Mouse (Mus musculus) CH12.LX (cell line): ENCODE measurements around the gene Hunk. TPM values are rescaled to one million over a fixed set of nuclear protein-coding genes. Genes with fewer than 3 reads are reported as not detected.

Experiments
- DNase-seq: peaks from one replicate; pipeline ENCODE4 v3.0.0-alpha.2; 2013; ENCODE audit errors: extremely low read depth
- H3K27ac ChIP-seq: 2 replicates; pipeline ENCODE4 v1.5.1; 2012; ENCODE audit warnings: low read depth, mild to moderate bottlenecking, control low read depth, moderate library complexity; ENCODE audit not compliant: insufficient read depth
- H3K27me3 ChIP-seq: replicated peaks from 2 replicates; pipeline ENCODE3; 2012; ENCODE audit warnings: inconsistent platforms
- H3K36me3 ChIP-seq, 2 experiments: replicated peaks in 1 of 2; 2 replicates each; pipeline versions ENCODE3 to v1.6.1; 2012; ENCODE audit warnings: inconsistent platforms in 1 of 2, low read length in 1 of 2, mild to moderate bottlenecking in 1 of 2, mixed read lengths in 1 of 2, moderate library complexity in 1 of 2; ENCODE audit not compliant: control insufficient read depth in 1 of 2, insufficient read depth in 1 of 2
- H3K4me1 ChIP-seq, 2 experiments: 2 replicates each; pipeline ENCODE4 v1.6.1; 2012; ENCODE audit warnings: inconsistent platforms in 1 of 2, moderate library complexity in 1 of 2; ENCODE audit not compliant: insufficient read depth in 2 of 2, control insufficient read depth in 1 of 2
- H3K4me2 ChIP-seq: 2 replicates; pipeline ENCODE4 v1.6.1; 2012; ENCODE audit warnings: low read depth, mild to moderate bottlenecking, control low read depth; ENCODE audit not compliant: poor library complexity, insufficient read depth, severe bottlenecking
- H3K4me3 ChIP-seq, 3 experiments: fragments of 150-350 bp in 1 of 3; sonication (generic) in 1 of 3; replicated peaks in 1 of 3; 2 replicates each; pipeline versions ENCODE3 to v1.5.1; 2011 to 2012; ENCODE audit warnings: low read depth in 2 of 3, low read length in 2 of 3, mild to moderate bottlenecking in 2 of 3, moderate library complexity in 2 of 3, control low read depth in 1 of 3, improper control_type of control experiment in 1 of 3, inconsistent platforms in 1 of 3, mixed read lengths in 1 of 3; ENCODE audit not compliant: poor library complexity in 1 of 3
- H3K79me2 ChIP-seq: replicated peaks from 2 replicates; pipeline ENCODE4 v1.6.1; 2012; ENCODE audit warnings: mild to moderate bottlenecking, moderate library complexity; ENCODE audit not compliant: control insufficient read depth, poor library complexity, insufficient read depth, severe bottlenecking; ENCODE audit errors: extremely low read depth
- H3K9ac ChIP-seq: 2 replicates; pipeline ENCODE4 v1.6.1; 2012; ENCODE audit warnings: low read depth, mild to moderate bottlenecking, control low read depth, moderate library complexity; ENCODE audit not compliant: insufficient read depth
- H3K9me3 ChIP-seq: replicated peaks from 2 replicates; pipeline ENCODE3; 2012; ENCODE audit warnings: low read length, inconsistent platforms, mixed read lengths
- BHLHE40 ChIP-seq: IDR thresholded peaks from 2 replicates; pipeline ENCODE4 v1.6.1; 2011; ENCODE audit warnings: mild to moderate bottlenecking, low read depth, low read length, improper control_type of control experiment
- CHD1 ChIP-seq: IDR thresholded peaks from 2 replicates; pipeline ENCODE4 v1.6.1; 2012; ENCODE audit warnings: low read depth, low read length, improper control_type of control experiment, inconsistent platforms
- CTCF ChIP-seq, 2 experiments: IDR thresholded peaks in 1 of 2; conservative IDR thresholded peaks in 1 of 2; 2 replicates each; pipeline ENCODE4 v1.5.1; 2011 to 2012; ENCODE audit warnings: low read depth in 2 of 2, low read length in 2 of 2, improper control_type of control experiment in 1 of 2, inconsistent platforms in 1 of 2, mild to moderate bottlenecking in 1 of 2, moderate library complexity in 1 of 2
- E2F4 ChIP-seq: IDR thresholded peaks from 2 replicates; pipeline ENCODE4 v1.6.1; 2011; ENCODE audit warnings: low read depth, low read length, improper control_type of control experiment; ENCODE audit not compliant: insufficient replicate concordance
- ELF1 ChIP-seq: IDR thresholded peaks from 2 replicates; pipeline ENCODE4 v1.6.1; 2014; ENCODE audit warnings: low read depth, mild to moderate bottlenecking, inconsistent platforms, low read length, improper control_type of control experiment
- EP300 ChIP-seq: IDR thresholded peaks from 2 replicates; pipeline ENCODE4 v1.6.1; 2011; ENCODE audit warnings: low read length, improper control_type of control experiment
- GABPA ChIP-seq: IDR thresholded peaks from 2 replicates; pipeline ENCODE4 v1.6.1; 2012; ENCODE audit warnings: low read depth, low read length, improper control_type of control experiment, inconsistent platforms; ENCODE audit not compliant: insufficient replicate concordance
- HCFC1 ChIP-seq: IDR thresholded peaks from 2 replicates; pipeline ENCODE4 v1.6.1; 2012; ENCODE audit warnings: low read depth, mild to moderate bottlenecking, inconsistent platforms, low read length, improper control_type of control experiment
- IRF4 ChIP-seq: IDR thresholded peaks from 2 replicates; pipeline ENCODE4 v1.6.1; 2014; ENCODE audit warnings: low read depth, mild to moderate bottlenecking, inconsistent platforms, low read length, improper control_type of control experiment
- JUND ChIP-seq: conservative IDR thresholded peaks from 2 replicates; pipeline ENCODE4 v1.6.1; 2011; ENCODE audit warnings: low read depth, low read length, improper control_type of control experiment
- KAT2A ChIP-seq: IDR thresholded peaks from 2 replicates; pipeline ENCODE4 v1.6.1; 2012; ENCODE audit warnings: low read length, improper control_type of control experiment, inconsistent platforms; ENCODE audit not compliant: insufficient replicate concordance
- MAFK ChIP-seq: IDR thresholded peaks from 2 replicates; pipeline ENCODE4 v1.6.1; 2011; ENCODE audit warnings: low read length, improper control_type of control experiment; ENCODE audit not compliant: insufficient replicate concordance
- MAX ChIP-seq: IDR thresholded peaks from 2 replicates; pipeline ENCODE4 v1.6.1; 2011; ENCODE audit warnings: low read length, improper control_type of control experiment
- MAZ ChIP-seq: IDR thresholded peaks from 2 replicates; pipeline ENCODE4 v1.6.1; 2012; ENCODE audit warnings: low read depth, mild to moderate bottlenecking, inconsistent platforms, low read length, improper control_type of control experiment, moderate library complexity
- MXI1 ChIP-seq: IDR thresholded peaks from 2 replicates; pipeline ENCODE4 v1.6.1; 2011; ENCODE audit warnings: mild to moderate bottlenecking, low read depth, low read length, improper control_type of control experiment
- MYC ChIP-seq: IDR thresholded peaks from 2 replicates; pipeline ENCODE4 v1.6.1; 2011; ENCODE audit warnings: low read depth, mild to moderate bottlenecking, improper control_type of control experiment, low read length
- NELFE ChIP-seq: IDR thresholded peaks from 2 replicates; pipeline ENCODE4 v1.6.1; 2011; ENCODE audit warnings: low read depth, low read length, improper control_type of control experiment
- NRF1 ChIP-seq: IDR thresholded peaks from 2 replicates; pipeline ENCODE4 v1.6.1; 2014; ENCODE audit warnings: low read depth, mild to moderate bottlenecking, inconsistent platforms, low read length, improper control_type of control experiment, moderate library complexity
- PAX5 ChIP-seq: IDR thresholded peaks from 2 replicates; pipeline ENCODE4 v1.6.1; 2012; ENCODE audit warnings: low read length, inconsistent platforms, mixed read lengths
- RCOR1 ChIP-seq: conservative IDR thresholded peaks from 2 replicates; pipeline ENCODE4 v1.6.1; 2012; ENCODE audit warnings: low read depth, mild to moderate bottlenecking, inconsistent platforms, low read length, improper control_type of control experiment
- SMC3 ChIP-seq: IDR thresholded peaks from 2 replicates; pipeline ENCODE4 v1.6.1; 2011; ENCODE audit warnings: low read depth, low read length, improper control_type of control experiment
- TBP ChIP-seq: conservative IDR thresholded peaks from 2 replicates; pipeline ENCODE4 v1.6.1; 2011; ENCODE audit warnings: low read depth, low read length, improper control_type of control experiment
- TCF12 ChIP-seq: IDR thresholded peaks from 2 replicates; pipeline ENCODE4 v1.6.1; 2014; ENCODE audit warnings: low read depth, mild to moderate bottlenecking, inconsistent platforms, low read length, improper control_type of control experiment
- UBTF ChIP-seq: IDR thresholded peaks from 2 replicates; pipeline ENCODE4 v1.6.1; 2012; ENCODE audit warnings: low read depth, mild to moderate bottlenecking, inconsistent platforms, low read length, improper control_type of control experiment, moderate library complexity
- USF2 ChIP-seq: conservative IDR thresholded peaks from 2 replicates; pipeline ENCODE4 v1.6.1; 2011; ENCODE audit warnings: low read depth, low read length, improper control_type of control experiment
- ZC3H11A ChIP-seq: IDR thresholded peaks from 2 replicates; pipeline ENCODE4 v1.6.1; 2012; ENCODE audit warnings: low read depth, mild to moderate bottlenecking, inconsistent platforms, low read length, improper control_type of control experiment
- ZKSCAN1 ChIP-seq: IDR thresholded peaks from 2 replicates; pipeline ENCODE4 v1.6.1; 2012; ENCODE audit warnings: low read depth, inconsistent platforms, low read length, improper control_type of control experiment, borderline replicate concordance
- ZMIZ1 ChIP-seq: IDR thresholded peaks from 2 replicates; pipeline ENCODE4 v1.6.1; 2012; ENCODE audit warnings: low read depth, mild to moderate bottlenecking, inconsistent platforms, low read length, improper control_type of control experiment
- dilution Hi-C: fragments of 300-500 bp; cut with MboI; formaldehyde crosslinking; loops from 2 replicates; pipeline ENCODE4 v1.14.3; 2020; ENCODE audit warnings: low sequenced_read_pairs; ENCODE audit not compliant: extremely low pct_unique_long_range_greater_than_20kb, extremely low pct_ligation_motif_present
- in situ Hi-C: fragments of 300-500 bp; cut with MboI; formaldehyde crosslinking; loops from 3 replicates; pipeline ENCODE4 v1.14.3; 2019; ENCODE audit warnings: low sequenced_read_pairs, low pct_ligation_motif_present, low pct_unique_long_range_greater_than_20kb, mixed read lengths
- polyA plus RNA-seq: library from polyadenylated mRNA; unstranded; fragments of >175 nt; gene quantifications from 2 replicates; pipeline ENCODE4 v1.2.1, GENCODE M21; 2012; ENCODE audit warnings: low read depth; ENCODE audit not compliant: insufficient read length
- total RNA-seq, 2 experiments: library from RNA; depleted of rRNA; stranded (reverse); fragments of 300-350 nt in 1 of 2; fragments of >200 nt in 1 of 2; gene quantifications; 2 replicates each; pipeline ENCODE4 v1.2.3; 2012 to 2014

Gene Hunk
- total and polyA plus RNA-seq, 3 experiments: not detected

DNA sequence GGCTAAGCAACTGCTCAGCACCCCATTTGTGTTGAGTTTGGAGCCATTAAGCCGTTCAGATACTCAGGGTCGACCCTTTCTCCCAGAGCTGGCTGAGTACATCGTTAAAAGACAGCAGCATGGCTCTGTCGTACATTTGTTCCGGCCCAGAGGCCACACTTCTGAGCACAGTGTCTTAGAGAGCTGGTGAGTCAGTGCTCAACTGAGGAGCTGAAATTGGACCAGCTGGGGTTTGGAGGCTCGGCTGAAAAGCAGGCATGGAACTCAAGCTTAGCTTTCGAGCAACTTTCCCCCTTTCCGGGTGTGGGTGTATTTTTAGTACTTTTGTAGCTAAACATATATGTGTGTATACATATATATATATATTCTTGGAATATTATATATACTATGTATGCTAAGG lies 34.1 kb upstream of the Hunk start:
- no peak for TF ChIP-seq IRF4
- no peak for TF ChIP-seq PAX5
- Histone ChIP-seq H3K4me3 (no peak overlapping the region), H3K4me1 (peaks cover 3 to 8% of the 10 kb centered on the region in 2 experiments; a peak in 2 of 4 replicates), H3K36me3 (no peaks in the 10 kb centered on the region), H3K4me2 (no peak overlapping the region), H3K27me3 (peaks cover 42% of the 10 kb centered on the region), H3K79me2 (no peaks in the 10 kb centered on the region), H3K9ac (no peak overlapping the region), H3K9me3 (no peaks in the 10 kb centered on the region), H3K27ac (no peak overlapping the region)
- dilution Hi-C loops: no loop called here
- no peak for DNase-seq
- in situ Hi-C loops: no loop called here

DNA sequence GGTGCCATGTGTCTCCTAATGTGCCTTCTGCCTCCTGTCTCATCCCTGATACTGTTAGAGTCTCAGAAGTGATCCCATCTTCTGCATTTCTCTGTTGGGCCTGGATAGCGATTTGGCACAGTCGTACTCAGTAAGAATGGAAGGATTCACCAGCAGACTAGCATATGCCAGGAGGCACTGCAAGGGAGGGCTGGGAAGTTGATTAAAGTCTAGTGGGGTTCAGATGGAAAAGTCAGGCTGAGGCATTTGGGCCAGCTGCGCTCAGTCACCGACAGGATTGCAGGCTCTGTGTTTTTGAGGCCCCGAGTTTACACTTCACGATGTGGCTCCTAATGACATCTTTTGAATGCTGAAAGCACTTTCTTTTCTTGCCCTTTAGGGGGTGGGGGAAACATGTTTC lies 33.1 kb upstream of the Hunk start:
- H3K4me2 ChIP-seq: no peak overlapping the region
- dilution Hi-C loops: no loop called here

DNA sequence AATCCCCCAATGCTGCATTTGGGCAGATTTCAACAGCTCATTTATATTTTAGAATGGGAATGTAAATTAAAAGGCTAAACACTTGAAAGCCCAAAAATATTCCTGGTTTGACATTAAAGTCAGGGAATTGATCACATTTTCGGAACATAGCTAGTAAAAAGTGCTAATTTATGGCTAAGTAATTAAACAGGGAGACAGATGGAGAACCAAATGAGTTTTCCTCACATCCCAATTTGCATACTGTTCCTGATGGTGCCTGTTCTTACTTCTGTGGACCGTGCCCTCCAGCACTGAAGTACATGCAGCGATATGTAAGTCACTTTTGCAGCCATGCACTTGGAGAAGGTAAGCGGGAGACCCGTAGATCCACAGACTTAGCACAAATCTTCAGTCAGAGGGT lies 32.7 kb upstream of the Hunk start:
- H3K9ac ChIP-seq: no peak overlapping the region
- no peak overlapping the region for H3K4me2 ChIP-seq
- no peak overlapping the region for H3K4me3 ChIP-seq
- no peaks in the 10 kb centered on the region for H3K9me3 ChIP-seq
- TF ChIP-seq CHD1: no peak
- TF ChIP-seq USF2: no peak
- TF ChIP-seq NRF1: no peak
- TF ChIP-seq ZC3H11A: no peak
- TF ChIP-seq ELF1: no peak
- TF ChIP-seq MAX: no peak
- TF ChIP-seq KAT2A: no peak
- TF ChIP-seq JUND: no peak
- no peak for TF ChIP-seq TBP
- TF ChIP-seq NELFE: no peak
- TF ChIP-seq ZKSCAN1: no peak
- TF ChIP-seq BHLHE40: no peak
- TF ChIP-seq EP300: no peak
- TF ChIP-seq HCFC1: no peak
- no peak for TF ChIP-seq MXI1
- TF ChIP-seq PAX5: no peak
- no peak for TF ChIP-seq TCF12
- H3K4me1 ChIP-seq: peaks cover 3 to 8% of the 10 kb centered on the region in 2 experiments; a peak in 2 of 4 replicates
- no peaks in the 10 kb centered on the region for H3K79me2 ChIP-seq
- no peak for DNase-seq
- dilution Hi-C loops: no loop called here
- in situ Hi-C loops: no loop called here
- H3K36me3 ChIP-seq: no peaks in the 10 kb centered on the region
- H3K27me3 ChIP-seq: peaks cover 45% of the 10 kb centered on the region
- no peak overlapping the region for H3K27ac ChIP-seq

More for the DNA sequence above, 33.1 kb upstream of the Hunk start:
- peaks cover 3 to 8% of the 10 kb centered on the region in 2 experiments; a peak in 2 of 4 replicates for H3K4me1 ChIP-seq
- no peaks in the 10 kb centered on the region for H3K79me2 ChIP-seq
- DNase-seq: no peak
- no peak overlapping the region for H3K4me3 ChIP-seq
- H3K36me3 ChIP-seq: no peaks in the 10 kb centered on the region
- in situ Hi-C loops: no loop called here
- TF ChIP-seq ZMIZ1: no peak
- TF ChIP-seq ZKSCAN1: no peak
- no peak for TF ChIP-seq RCOR1
- no peak for TF ChIP-seq NRF1
- TF ChIP-seq TBP: no peak
- no peak for TF ChIP-seq NELFE
- no peak for TF ChIP-seq GABPA
- TF ChIP-seq MXI1: no peak
- TF ChIP-seq CTCF (conservative IDR thresholded peaks at IDR 0.05 in 1 of 2, IDR thresholded peaks at IDR 0.05 in 1 of 2; ENCODE audit: low read depth in 2 of 2, low read length in 2 of 2): no peak
- TF ChIP-seq KAT2A: no peak
- no peak for TF ChIP-seq UBTF
- TF ChIP-seq E2F4: no peak
- TF ChIP-seq MAZ: no peak
- TF ChIP-seq MYC: no peak
- no peak for TF ChIP-seq CHD1
- no peak for TF ChIP-seq SMC3
- no peak for TF ChIP-seq BHLHE40
- TF ChIP-seq USF2: no peak
- TF ChIP-seq PAX5: no peak
- TF ChIP-seq MAFK: no peak
- H3K9me3 ChIP-seq: no peaks in the 10 kb centered on the region
- H3K27me3 ChIP-seq: peaks cover 45% of the 10 kb centered on the region
- no peak overlapping the region for H3K9ac ChIP-seq
- no peak overlapping the region for H3K27ac ChIP-seq
